Mouse (Mus musculus): Measurements from ENCODE around the gene Prepl.

The Prepl gene

DNA sequence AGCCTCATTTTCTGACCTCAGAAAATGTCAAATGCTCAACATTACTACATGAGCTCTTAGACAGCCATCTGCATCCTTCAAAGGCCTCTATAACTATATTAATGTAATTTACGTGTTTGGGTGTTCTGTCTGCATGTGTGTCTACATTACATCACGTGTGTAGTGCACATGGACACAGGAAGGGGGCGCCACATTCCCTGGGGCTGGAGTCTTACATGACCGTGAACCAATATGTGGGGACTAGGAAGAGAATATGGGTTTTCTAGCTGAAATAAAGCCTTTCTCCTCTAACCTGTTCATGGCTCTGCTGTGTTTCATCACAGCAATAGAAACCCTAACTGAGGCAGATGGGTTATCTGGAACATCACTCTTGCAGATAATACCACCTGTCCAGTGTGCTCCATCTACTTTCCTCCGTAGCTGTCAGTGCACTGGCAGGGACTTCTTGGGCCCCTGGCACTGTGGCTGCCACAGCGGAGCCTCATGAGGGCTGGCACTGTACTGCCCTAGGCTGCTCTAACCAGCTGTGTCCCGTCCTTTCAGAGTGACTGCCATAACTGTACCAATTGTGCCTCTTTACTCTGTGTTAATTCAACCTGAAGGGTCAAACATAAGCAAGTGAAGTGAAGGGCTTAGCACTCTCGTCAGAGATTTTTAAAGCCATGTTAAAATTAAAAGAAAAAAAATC, 18.8 kb downstream of the Prepl start:
- DNase-seq (ENCODE audit: low spot score in 2 of 2) = no peak

DNA sequence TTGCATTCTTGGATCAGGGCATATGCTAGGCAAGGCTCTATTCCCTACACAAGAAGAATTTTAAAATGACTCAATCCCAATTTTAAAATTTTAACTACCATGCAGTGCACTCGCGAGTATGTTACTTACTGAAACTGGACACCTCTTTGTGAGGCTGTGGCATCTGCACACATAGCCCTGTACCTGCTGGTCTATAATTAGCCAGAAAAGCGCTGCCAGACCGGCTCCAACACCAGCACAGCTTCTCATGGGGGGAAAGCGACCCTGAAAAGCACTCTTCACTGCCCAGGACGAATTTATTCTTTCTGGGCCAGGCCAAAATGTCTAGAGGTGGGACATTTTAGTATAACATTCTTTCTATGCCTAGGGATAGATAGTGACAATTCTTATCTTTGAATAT, 19.4 kb downstream of the Prepl start:
- DNase-seq (ENCODE audit: low spot score in 2 of 2) = no peak

DNA sequence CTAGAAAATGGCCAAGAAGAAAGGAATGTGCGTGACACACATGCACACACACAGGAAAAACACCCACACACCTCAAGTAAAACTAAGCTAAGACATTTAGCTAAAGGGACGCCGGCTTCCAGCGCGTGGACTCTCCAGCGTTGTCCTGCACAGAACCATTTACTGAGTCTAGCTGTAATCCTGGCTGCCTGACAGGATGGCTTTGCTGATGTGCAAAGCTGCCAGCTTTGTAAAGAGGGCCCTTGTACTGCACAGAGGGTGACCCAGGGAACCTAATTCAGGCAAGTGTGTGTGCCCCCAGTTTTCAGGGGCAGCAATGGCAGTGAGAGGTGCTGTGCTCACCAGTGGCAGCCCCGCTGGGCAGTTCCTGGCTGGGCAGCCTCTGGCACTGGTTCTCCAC, 22.7 kb downstream of the Prepl start:
- DNase-seq (ENCODE audit: low spot score in 2 of 2) = no peak

DNA sequence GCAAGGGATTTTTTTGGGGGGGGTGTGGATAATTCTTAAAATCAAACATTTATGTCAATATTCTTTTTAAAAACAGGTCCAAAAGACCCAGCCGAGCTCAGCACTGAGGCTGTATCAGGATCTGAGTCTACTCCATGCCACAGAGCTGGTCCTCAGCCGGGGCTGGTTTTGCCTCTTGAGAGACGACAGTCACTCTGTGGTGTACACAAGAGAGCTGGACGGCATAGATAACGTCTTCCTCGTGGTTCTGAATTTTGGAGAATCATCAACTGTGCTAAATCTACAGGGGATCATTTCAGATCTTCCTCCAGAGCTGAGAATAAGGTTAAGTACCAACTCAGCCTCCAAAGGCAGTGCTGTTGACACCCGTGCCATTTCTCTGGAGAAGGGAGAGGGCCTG, 26.5 kb downstream of the Prepl start:
- no peak for DNase-seq (ENCODE audit: low spot score in 2 of 2)

DNA sequence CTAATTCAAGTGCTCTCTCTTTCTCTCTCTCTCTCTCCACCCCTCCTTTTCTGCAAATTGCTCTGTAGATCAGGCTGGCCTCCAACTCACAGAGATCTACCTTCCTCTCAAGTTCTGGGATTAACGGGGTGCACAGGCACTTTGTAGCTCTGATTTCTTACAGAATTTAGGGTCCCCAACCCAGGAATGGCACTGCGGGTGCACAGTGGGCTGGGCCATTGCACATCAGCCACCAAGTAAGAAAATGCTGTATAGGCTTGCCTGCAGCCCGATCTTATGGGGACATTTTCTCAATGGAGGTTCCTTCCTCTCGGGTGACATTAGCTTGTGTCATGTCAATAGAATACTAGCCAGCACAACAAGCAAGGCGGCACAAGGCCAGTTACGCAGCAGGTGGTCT, 30.9 kb downstream of the Prepl start:
- DNase-seq (ENCODE audit: low spot score in 2 of 2) = no peak

DNA sequence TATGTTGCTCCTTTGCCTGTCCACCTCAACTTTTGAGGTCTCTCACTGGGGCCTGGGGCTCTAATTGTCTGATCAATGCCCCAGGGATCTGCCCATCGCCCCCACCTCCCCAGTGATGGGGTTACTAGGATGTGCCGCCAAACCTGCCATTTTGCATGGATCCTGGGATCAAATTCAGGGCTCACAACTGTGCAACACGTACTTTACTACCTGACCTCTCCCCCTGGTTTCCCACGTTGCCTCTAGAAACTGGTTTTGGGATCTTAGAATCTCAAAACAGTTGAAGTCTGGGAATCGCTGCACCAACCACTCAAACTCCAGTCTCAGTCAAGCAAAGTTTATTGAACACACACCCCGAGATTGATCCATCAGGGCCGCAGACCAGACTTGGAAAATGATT, 31.8 kb downstream of the Prepl start:
- no peak for DNase-seq (ENCODE audit: low spot score in 2 of 2)

DNA sequence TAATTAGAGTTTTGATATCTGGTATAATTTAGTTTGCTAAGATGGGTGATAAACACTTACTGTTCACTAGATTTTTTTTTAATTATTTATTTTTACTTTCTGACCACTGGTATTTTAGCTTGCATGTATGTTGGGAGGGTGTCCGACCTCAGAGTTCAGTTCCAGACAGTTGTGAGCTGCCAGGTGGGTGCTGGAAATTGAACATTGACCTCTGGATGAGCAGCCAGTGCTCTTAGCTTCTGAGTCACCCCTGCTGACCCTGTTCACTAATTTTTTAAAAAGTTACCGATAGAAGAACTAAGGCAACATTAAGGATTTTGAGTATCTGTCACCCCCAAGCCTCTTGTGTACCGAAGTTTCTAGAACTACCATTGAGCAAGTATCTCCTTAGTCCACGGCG, 41.7 kb downstream of the Prepl start:
- no peak for DNase-seq (ENCODE audit: low spot score in 2 of 2)

DNA sequence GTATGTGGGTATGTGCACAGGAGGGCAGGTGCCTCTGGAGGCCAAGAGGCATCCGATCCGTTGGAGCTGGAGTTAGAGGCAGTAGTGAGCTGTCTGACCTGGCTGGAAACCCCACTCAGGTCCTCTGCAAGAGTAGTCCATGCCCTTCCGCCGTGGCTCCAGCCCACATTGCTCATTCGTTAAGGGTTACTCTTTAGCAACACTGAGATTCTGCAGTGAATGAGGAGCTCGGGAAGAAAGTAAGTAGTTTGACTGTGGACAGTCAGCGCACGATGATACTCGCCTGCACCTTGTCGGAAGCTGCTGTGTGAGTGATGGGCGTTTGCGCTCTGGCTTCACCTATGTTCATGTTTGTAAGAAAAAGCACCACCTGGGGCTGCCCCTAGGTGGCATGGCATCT, 44.9 kb downstream of the Prepl start:
- DNase-seq (ENCODE audit: low spot score in 2 of 2) = no peak

DNA sequence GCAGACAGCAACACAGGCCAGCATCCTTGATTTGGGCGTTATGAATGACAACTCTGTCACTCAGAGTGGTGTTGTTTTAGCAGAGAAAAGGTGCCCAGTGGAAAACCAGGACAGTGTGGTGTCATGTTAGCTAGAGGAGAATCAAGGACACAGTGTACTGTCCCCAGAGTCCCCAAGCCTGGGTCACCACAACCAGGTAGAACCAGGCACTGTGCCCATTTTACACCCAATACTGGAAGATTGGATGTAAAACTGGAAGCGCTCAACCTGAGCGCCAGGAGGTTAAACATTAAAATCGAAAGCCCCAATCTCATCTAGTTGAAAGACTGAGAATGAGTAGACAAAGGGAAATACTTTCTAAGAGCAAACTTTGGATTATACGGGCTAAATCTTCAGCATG, 45.6 kb downstream of the Prepl start:
- DNase-seq (ENCODE audit: low spot score in 2 of 2) = no peak

DNA sequence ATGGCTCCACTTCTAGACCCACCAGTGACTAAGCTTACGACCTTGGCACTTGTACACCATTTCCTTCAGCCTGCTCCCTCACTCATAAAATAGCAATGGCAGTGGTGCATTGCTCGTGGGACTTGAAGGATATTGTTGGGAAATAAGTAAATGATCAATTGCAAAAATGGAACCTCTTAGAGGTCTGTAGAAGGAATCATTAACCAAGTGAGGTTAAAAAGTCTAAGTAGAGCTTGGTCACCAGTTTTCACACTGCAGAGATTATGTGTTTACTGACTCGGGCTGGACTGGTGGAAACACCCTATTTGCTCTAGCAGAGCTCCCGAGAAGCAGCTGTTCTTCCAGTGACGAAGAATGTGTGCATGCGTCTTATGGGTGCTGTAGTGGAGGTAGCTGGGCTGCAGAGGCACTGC, 46.6 kb downstream of the Prepl start:
- DNase-seq (ENCODE audit: low spot score in 2 of 2) = no peak

DNA sequence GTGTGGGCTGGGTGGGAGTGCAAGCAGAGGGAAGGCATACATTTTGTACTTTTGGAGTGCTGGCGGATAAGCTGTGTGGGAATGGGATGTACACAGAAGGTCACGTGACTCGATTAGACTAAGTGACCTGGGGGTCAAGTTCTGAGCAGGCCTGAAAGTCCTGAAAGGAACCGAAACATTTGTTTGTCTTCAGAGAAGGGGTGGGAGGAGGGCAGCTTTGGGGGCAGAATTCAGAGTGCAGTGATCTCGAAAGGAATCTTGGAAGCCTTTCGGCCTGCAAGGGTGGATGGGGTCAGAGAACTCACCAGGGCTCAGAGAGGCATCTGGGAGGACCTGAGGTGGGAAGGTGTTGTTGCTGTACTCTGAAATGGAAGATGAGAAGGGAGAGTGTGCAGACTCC, 47.6 kb downstream of the Prepl start:
- no peak for DNase-seq (ENCODE audit: low spot score in 2 of 2)

DNA sequence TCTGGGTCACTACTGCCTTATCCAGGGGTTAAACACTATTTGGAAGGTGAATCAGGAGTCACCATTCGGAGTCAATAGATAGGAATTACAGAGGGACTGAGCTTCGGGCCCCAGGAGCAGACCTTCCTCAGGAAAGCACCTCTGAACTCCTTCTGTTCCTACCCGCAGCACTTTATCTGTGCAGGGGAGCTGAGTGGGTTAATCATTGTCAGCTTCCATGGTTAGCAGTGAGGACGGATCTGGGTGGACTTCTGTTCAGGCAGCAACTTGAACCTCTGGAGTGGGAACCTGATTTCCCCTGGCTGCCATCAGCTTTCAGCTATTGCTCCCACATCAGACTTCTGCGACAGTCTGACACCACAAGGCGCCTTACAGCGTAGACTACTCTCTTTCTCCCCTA, 49.1 kb downstream of the Prepl start:
- no peak for DNase-seq (ENCODE audit: low spot score in 2 of 2)

DNA sequence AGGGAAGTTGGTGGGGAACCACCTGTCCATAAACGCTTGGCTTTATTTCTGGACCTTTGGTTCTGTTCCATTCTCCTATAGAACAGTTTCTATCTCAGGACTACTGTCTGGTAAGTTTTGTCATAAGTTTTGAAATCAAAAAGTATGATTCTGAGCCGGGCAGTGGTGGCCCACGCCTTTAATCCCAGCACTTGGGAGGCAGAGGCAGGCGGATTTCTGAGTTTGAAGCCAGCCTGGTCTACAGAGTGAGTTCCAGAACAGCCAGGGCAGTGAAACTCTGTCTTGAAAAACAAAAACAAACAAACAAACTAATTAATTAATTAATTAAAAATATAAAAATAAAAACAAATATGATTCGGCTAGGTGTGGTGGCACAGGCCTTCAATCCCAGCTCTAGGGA, 51.3 kb downstream of the Prepl start:
- no peak for DNase-seq (ENCODE audit: low spot score in 2 of 2)

DNA sequence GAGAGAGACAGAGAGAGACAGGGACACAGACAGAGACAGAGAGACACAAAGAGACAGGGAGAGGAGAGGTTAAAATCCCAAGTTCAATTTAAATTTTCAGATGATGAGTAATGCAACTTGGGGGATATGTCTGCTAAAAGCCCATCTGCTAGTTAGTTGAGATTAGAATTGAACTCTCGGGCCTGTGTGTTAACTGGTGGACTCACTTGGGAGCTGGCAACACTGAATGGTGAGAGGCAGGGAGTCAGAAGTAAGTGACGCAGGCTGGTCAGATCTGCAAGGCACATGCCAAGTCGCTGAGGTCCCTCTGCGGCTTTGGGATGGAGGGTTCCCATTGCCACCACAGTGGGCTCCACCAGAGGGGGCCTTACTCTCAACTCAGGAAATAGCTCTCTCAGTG, 51.7 kb downstream of the Prepl start:
- DNase-seq (ENCODE audit: low spot score in 2 of 2) = no peak

DNA sequence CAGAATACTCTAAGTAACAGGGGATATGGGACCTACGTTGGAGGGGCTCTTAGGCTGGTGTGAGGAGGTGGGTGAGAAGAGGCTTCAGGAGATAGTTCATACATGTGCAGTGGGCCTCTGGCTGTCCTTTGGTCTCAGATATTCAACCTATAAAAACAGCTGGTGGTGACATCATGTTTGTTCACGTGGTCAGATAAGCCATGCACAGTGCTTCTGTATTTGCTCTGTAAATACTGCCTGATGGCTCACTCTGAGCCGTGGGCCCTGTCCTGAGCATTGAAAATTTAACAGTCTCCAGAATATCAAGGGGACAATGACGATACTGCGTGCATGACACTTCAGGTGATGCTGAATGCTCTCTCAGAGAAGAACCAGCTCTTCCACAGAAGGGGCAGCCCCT, 52.2 kb downstream of the Prepl start:
- no peak for DNase-seq (ENCODE audit: low spot score in 2 of 2)

DNA sequence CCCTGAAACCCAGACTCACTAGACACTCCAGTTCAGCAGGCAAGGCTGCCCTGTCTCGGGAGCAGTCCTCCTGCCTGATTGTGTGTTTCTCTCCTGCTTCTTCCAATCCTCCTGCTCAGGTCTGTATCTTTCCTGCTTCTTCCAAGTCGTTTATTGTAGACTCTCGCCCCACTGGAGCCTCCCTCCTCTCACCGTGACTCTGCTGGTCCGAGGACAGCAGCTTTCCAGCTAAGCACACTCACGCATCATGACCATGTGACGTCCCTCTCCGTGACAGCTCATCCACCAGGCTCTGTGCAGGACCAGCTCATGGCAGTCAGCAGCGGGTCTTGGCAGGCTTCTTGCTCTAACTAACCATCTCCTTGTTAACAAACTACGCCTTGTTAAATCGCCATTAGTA, 56.0 kb downstream of the Prepl start:
- DNase-seq (ENCODE audit: low spot score in 2 of 2) = no peak

DNA sequence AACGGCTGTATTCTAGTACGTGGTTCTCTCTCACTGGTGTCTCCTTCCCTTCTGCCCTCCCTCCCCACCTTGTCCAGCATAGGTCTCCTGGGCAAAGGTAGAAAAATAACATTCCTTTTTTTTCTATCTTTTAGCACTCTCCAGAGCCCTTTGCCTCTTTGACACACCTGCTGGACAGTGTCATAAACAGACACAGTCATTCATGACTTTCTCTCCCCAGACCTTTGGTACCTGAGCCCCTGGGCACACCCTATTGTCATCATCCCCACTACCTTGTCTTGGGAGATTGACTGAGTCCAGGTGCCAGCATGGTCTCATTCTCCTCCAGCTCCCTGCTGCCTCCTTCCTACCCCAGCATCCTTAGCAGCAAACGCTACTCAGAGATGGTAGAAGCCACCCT, 57.0 kb downstream of the Prepl start:
- no peak for DNase-seq (ENCODE audit: low spot score in 2 of 2)

DNA sequence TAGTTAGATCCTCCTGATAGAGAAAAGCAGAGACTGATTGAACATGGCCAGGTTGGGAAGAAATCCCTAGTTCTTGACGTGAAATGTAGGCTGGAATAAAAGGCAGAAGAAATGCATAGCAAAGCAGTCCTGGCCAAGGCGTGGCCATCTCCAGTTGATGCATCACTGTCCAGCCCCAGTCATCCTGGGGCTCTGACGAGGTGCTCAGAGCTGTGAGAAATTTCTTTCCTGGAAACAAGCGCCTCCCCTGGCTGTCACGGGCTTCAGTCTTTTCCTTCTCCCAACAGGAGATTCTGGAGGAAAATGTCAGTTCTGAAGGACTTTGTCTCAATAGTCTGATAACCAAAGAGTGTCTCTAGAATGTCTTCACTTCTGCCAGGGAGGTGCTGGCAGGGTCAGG, 59.4 kb downstream of the Prepl start:
- no peak for DNase-seq (ENCODE audit: low spot score in 2 of 2)

DNA sequence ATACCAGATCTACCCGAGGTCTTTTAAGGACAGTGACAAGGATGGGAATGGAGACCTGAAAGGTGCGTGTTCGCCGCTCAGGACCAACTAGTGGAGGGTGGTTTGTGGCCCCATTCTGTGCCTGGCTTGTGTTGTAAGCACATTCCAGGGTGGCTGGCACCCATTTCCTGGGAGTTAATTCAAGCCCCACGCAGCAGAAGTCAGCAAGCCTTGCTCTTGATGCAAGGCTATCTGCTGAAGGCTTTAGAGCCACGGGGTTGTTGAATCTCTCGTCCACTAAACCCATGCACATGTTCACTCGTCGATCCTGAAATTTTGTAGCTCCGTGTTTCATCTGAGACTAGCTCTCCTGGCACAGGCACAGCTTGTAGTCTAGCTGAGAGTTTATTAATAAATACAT, 61.2 kb downstream of the Prepl start:
- no peak for DNase-seq (ENCODE audit: low spot score in 2 of 2)

DNA sequence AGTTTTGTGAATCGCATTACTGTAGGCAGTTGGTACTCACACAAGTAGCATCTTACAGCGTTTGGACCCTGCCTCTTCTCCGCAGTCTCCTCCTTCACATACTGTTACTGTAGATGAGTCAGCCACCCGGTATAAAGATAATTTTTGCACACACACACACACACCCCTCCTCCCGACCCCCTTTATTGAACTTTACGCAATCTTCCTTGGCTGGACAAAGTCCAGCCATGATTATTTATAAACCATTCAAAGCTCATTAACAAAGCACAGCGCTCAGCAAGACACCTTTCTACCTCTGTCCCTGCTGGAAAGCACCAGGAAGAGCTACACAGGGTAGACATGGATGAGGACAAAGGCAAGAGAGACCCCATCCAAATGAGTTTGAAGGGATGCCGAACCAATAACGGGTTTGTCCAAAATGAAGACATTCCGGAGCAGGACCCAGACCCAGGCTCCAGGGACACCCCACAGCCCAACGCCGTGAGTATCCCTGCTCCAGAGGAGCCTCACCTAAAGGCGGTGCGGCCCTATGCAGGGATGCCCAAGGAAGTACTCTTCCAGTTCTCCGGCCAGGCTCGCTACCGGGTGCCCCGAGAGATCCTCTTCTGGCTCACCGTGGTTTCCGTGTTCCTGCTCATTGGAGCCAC, 61.8 kb downstream of the Prepl start, which contains the start of gene Slc3a1:
TSS of gene Slc3a1 (plus strand) at position 284 of the 647 bp plus-strand sequence.
- DNase-seq (ENCODE audit: low spot score in 2 of 2) = no peak

DNA sequence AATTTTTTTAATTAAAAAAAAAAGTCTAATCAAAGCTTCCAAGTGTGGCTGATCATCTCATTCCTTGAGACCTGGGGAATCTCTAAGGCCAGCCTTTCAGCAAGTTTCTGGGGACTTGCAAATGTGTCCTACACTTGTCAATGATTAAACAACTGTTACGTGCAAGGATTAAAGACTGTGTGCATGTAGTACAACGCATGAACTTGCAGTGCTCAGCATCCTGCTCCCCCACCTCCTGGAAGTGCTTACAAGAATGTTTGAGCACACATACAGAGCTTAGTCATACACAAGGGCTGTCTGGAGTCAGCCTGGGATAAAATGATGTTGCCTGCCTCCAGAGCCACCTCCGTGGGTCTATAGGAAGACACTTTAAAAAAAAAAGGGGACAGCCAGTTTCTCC, 62.8 kb downstream of the Prepl start:
- DNase-seq (ENCODE audit: low spot score in 2 of 2) = no peak

DNA sequence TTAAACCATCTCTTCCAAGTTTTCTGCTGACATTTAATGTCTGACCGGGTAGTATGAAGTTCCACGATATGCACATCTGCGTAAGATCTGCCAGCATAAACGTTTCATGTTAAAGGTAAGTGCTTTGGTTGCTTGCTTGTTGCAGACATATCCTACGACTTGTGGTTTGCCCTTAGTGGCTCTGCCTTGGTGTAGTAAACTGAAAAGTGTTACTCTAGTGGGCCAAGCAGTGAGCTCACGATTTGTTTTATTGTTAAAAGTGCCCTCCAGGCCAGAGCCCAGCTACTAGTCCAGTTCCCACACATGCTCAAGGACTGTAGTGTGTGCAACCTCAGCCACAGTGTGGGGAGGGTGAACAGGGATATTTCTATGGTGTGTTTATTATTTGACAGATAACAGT, 63.6 kb downstream of the Prepl start:
- DNase-seq (ENCODE audit: low spot score in 2 of 2) = no peak

DNA sequence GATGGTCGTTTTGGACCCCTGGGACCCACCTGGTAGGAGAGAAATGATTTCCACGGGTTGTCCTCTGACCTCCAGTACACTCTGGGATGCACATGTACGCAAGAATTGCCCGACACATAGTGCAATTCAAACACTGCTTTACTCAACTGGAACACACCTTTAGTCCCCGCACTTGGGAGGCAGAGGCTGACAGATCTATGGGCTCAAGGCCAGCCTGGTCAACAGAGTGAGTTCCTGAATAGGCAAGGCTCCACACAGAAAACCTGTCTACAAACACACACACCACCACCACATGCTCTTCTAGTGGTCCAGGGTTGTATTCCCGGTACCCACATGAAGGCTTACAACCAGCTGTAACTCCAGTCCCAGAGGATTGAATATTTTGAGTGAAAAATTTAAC, 64.9 kb downstream of the Prepl start:
- DNase-seq (ENCODE audit: low spot score in 2 of 2) = no peak

DNA sequence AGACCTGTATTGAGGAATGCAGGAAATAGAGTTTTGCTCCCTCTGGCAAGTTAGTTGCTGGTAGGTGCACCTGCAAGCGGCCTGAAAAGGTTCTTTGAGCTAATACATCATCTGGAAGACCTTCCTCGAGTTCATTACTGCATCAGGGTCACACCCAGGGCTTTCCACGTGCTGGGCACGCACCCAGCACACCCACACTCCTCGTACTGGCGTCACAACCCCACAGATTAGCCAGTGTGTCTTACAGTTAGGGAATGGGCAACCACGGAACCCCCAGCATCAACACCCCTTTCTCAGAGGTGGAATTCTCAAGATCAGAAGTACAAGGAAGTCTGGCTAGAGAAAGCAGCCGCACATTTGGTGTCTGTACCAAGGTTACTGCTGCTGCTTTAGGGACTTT, 65.8 kb downstream of the Prepl start:
- no peak for DNase-seq (ENCODE audit: low spot score in 2 of 2)
